Mouse (Mus musculus) MEL (cell line): ENCODE results near the gene Matn3.

Experiments
- CHD1 ChIP-seq: IDR thresholded peaks from 2 replicates; pipeline ENCODE4 v1.6.1; 2012; ENCODE audit warnings: low read depth, mild to moderate bottlenecking, inconsistent platforms, low read length, improper control_type of control experiment
- CTCF ChIP-seq, 3 experiments: IDR thresholded peaks in 2 of 3; conservative IDR thresholded peaks in 1 of 3; 2 replicates each; pipeline ENCODE4 v1.5.1; 2011 to 2012; ENCODE audit warnings: low read length in 3 of 3, low read depth in 2 of 3, mild to moderate bottlenecking in 2 of 3, improper control_type of control experiment in 1 of 3, inconsistent platforms in 1 of 3, mixed read lengths in 1 of 3, moderate library complexity in 1 of 3; ENCODE audit not compliant: control insufficient read depth in 1 of 3, insufficient read depth in 1 of 3, poor library complexity in 1 of 3, severe bottlenecking in 1 of 3
- MAX ChIP-seq: IDR thresholded peaks from 2 replicates; pipeline ENCODE4 v1.6.1; 2011; ENCODE audit warnings: low read length, improper control_type of control experiment
- MYC ChIP-seq: IDR thresholded peaks from 2 replicates; pipeline ENCODE4 v1.6.1; 2011; ENCODE audit warnings: low read depth, mild to moderate bottlenecking, low read length, improper control_type of control experiment, moderate library complexity
- POLR2A ChIP-seq, 2 experiments: IDR thresholded peaks; 2 replicates each; pipeline ENCODE4 v1.6.1; 2011 to 2012; ENCODE audit warnings: low read length in 2 of 2, mild to moderate bottlenecking in 2 of 2, control low read depth in 1 of 2, improper control_type of control experiment in 1 of 2, low read depth in 1 of 2, moderate library complexity in 1 of 2; ENCODE audit not compliant: control insufficient read depth in 1 of 2, insufficient read depth in 1 of 2, poor library complexity in 1 of 2
- ZC3H11A ChIP-seq: IDR thresholded peaks from 2 replicates; pipeline ENCODE4 v1.6.1; 2012; ENCODE audit warnings: low read depth, mild to moderate bottlenecking, inconsistent platforms, low read length, improper control_type of control experiment

DNA sequence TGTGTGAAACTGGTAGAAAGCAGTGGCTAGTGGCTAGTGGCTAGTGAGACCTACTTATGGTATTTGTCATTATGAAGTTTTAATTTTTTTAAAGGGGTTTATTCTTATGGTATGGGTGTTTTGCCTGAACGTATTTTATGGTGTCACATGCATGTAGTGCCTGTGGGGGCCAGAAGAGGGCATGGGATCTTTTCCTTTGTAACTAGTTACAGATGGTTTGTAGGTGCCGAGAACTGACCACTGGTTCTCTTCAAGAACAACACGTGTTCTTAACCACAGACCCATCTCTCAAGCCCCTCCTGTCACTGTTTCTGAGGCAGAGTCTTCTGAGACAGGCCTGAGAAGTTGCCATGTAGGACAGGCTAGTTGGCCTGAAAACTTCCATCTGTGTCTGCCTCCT lies 27.3 kb downstream of the Matn3 start:
- no peak for TF ChIP-seq POLR2A (IDR thresholded peaks at IDR 0.05; ENCODE audit: control insufficient read depth in 1 of 2, insufficient read depth in 1 of 2, low read depth in 1 of 2, low read length in 2 of 2, poor library complexity in 1 of 2)
- TF ChIP-seq CTCF (IDR thresholded peaks at IDR 0.05 in 2 of 3, conservative IDR thresholded peaks at IDR 0.05 in 1 of 3; ENCODE audit: control insufficient read depth in 1 of 3, insufficient read depth in 1 of 3, low read depth in 2 of 3, low read length in 3 of 3, poor library complexity in 1 of 3, severe bottlenecking in 1 of 3), result peak in 1 of 3 experiments; percentile 16; a peak in 2 of 6 replicates
- no peak for TF ChIP-seq MYC
- no peak for TF ChIP-seq MAX
- TF ChIP-seq CHD1, result no peak
- no peak for TF ChIP-seq ZC3H11A
